Mouse (Mus musculus): ENCODE results near the gene Sspo. TPM values are rescaled to one million over a fixed set of nuclear protein-coding genes. Genes with fewer than 3 reads are reported as not detected.

Sspo gene
- polyA plus RNA-seq, 1 experiment, result 0.27 TPM

GRCm38 (mm10) chr6:48439654-48440053, 8.4 kb upstream of the Sspo start:
- no peak overlapping the region for H3K27ac ChIP-seq (ENCODE audit: control insufficient read depth, insufficient read depth, low read depth, low read length, poor library complexity)
- no peak for TF ChIP-seq POLR2A (IDR thresholded peaks at IDR 0.05; ENCODE audit: borderline replicate concordance, control insufficient read depth, low read depth, low read length)
- TF ChIP-seq CTCF (IDR thresholded peaks at IDR 0.05; ENCODE audit: control insufficient read depth, insufficient read depth, low read length), result no peak
- H3K4me1 ChIP-seq (ENCODE audit: control insufficient read depth, insufficient read depth, low read length), result peaks cover 2% of the 10 kb centered on the region; the same call in 1 of the 2 replicates
- no peak overlapping the region for H3K4me3 ChIP-seq (replicated peaks; ENCODE audit: control insufficient read depth, low read depth, low read length)

- no peak overlapping the region for H3K27ac ChIP-seq (ENCODE audit: control insufficient read depth, insufficient read depth, low read depth, low read length, poor library complexity)
- 67% methylated on average over 14 of the region's 14 CpGs for WGBS
- H3K4me1 ChIP-seq (ENCODE audit: control insufficient read depth, insufficient read depth, low read length), result peaks cover 2% of the 10 kb centered on the region; the same call in 1 of the 2 replicates
- H3K4me3 ChIP-seq (replicated peaks; ENCODE audit: control insufficient read depth, low read depth, low read length), result no peak overlapping the region
- TF ChIP-seq POLR2A (IDR thresholded peaks at IDR 0.05; ENCODE audit: borderline replicate concordance, control insufficient read depth, low read depth, low read length), result no peak
- no peak for TF ChIP-seq CTCF (IDR thresholded peaks at IDR 0.05; ENCODE audit: control insufficient read depth, insufficient read depth, low read length)
Measured at GRCm38 (mm10) chr6:48440306-48441014, 7.6 kb upstream of the Sspo start.

- WGBS, result 7% methylated on average over 18 of the region's 19 CpGs
- peaks cover 2% of the 10 kb centered on the region; the same call in 1 of the 2 replicates for H3K4me1 ChIP-seq (ENCODE audit: control insufficient read depth, insufficient read depth, low read length)
- H3K27ac ChIP-seq (ENCODE audit: control insufficient read depth, insufficient read depth, low read depth, low read length, poor library complexity), result no peak overlapping the region; the same call in 1 of the 2 replicates
- H3K4me3 ChIP-seq (replicated peaks; ENCODE audit: control insufficient read depth, low read depth, low read length), result peak overlapping the region; percentile 55
- TF ChIP-seq POLR2A (IDR thresholded peaks at IDR 0.05; ENCODE audit: borderline replicate concordance, control insufficient read depth, low read depth, low read length) (0 out of 2 replicates have a peak, but pooled peaks have one; percentile 5), CTCF (IDR thresholded peaks at IDR 0.05; ENCODE audit: control insufficient read depth, insufficient read depth, low read length) (no peak)
Measured at GRCm38 (mm10) chr6:48443592-48444309, 4.3 kb upstream of the Sspo start.

- peak overlapping the region; percentile 70 for H3K4me3 ChIP-seq (replicated peaks; ENCODE audit: control insufficient read depth, low read depth, low read length)
- peaks cover 2% of the 10 kb centered on the region; the same call in 1 of the 2 replicates for H3K4me1 ChIP-seq (ENCODE audit: control insufficient read depth, insufficient read depth, low read length)
- peak overlapping the region; percentile 63 for H3K27ac ChIP-seq (ENCODE audit: control insufficient read depth, insufficient read depth, low read depth, low read length, poor library complexity)
- no peak for TF ChIP-seq CTCF (IDR thresholded peaks at IDR 0.05; ENCODE audit: control insufficient read depth, insufficient read depth, low read length)
- no peak for TF ChIP-seq POLR2A (IDR thresholded peaks at IDR 0.05; ENCODE audit: borderline replicate concordance, control insufficient read depth, low read depth, low read length)
- 2% methylated on average over 32 of the region's 34 CpGs for WGBS
Measured at GRCm38 (mm10) chr6:48444310-48445180, 3.5 kb upstream of the Sspo start.

GRCm38 (mm10) chr6:48445181-48446101, 2.6 kb upstream of the Sspo start, which contains the start of gene Zfp467:
TSS of gene Zfp467 (minus strand) at chr6:48445825.
- peak within 1 kb of the TSS; percentile 63 for H3K27ac ChIP-seq (ENCODE audit: control insufficient read depth, insufficient read depth, low read depth, low read length, poor library complexity)
- H3K4me1 ChIP-seq (ENCODE audit: control insufficient read depth, insufficient read depth, low read length), result peaks cover 2% of the 10 kb centered on the region; the same call in 1 of the 2 replicates
- 1% methylated on average over 64 of the region's 65 CpGs for WGBS
- no peak for TF ChIP-seq POLR2A (IDR thresholded peaks at IDR 0.05; ENCODE audit: borderline replicate concordance, control insufficient read depth, low read depth, low read length)
- TF ChIP-seq CTCF (IDR thresholded peaks at IDR 0.05; ENCODE audit: control insufficient read depth, insufficient read depth, low read length), result no peak
- peak within 1 kb of the TSS; percentile 71 for H3K4me3 ChIP-seq (replicated peaks; ENCODE audit: control insufficient read depth, low read depth, low read length)

- Histone ChIP-seq H3K4me3 (replicated peaks; ENCODE audit: control insufficient read depth, low read depth, low read length) (no peak overlapping the region), H3K4me1 (ENCODE audit: control insufficient read depth, insufficient read depth, low read length) (peaks cover 2% of the 10 kb centered on the region; the same call in 1 of the 2 replicates), H3K27ac (ENCODE audit: control insufficient read depth, insufficient read depth, low read depth, low read length, poor library complexity) (no peak overlapping the region)
- WGBS, result 48% methylated on average over 3 of the region's 3 CpGs
- TF ChIP-seq CTCF (IDR thresholded peaks at IDR 0.05; ENCODE audit: control insufficient read depth, insufficient read depth, low read length) (no peak), POLR2A (IDR thresholded peaks at IDR 0.05; ENCODE audit: borderline replicate concordance, control insufficient read depth, low read depth, low read length) (no peak)
Measured at GRCm38 (mm10) chr6:48446256-48446655, 1.8 kb upstream of the Sspo start.

GRCm38 (mm10) chr6:48446896-48447295, 1.1 kb upstream of the Sspo start:
- TF ChIP-seq POLR2A (IDR thresholded peaks at IDR 0.05; ENCODE audit: borderline replicate concordance, control insufficient read depth, low read depth, low read length) (no peak), CTCF (IDR thresholded peaks at IDR 0.05; ENCODE audit: control insufficient read depth, insufficient read depth, low read length) (no peak)
- H3K4me3 ChIP-seq (replicated peaks; ENCODE audit: control insufficient read depth, low read depth, low read length), result no peak overlapping the region
- peaks cover 2% of the 10 kb centered on the region; the same call in 1 of the 2 replicates for H3K4me1 ChIP-seq (ENCODE audit: control insufficient read depth, insufficient read depth, low read length)
- WGBS, result 85% methylated on average over 3 of the region's 3 CpGs
- H3K27ac ChIP-seq (ENCODE audit: control insufficient read depth, insufficient read depth, low read depth, low read length, poor library complexity), result no peak overlapping the region

All from bone marrow, adult 2 months (tissue).